Mouse (Mus musculus): ENCODE data around the gene Mast4.
A peak's percentile ranks its signal among the peaks of the same experiment; 100 is the strongest.

The Mast4 gene

GRCm38 (mm10) chr13:103198210-103198940 lies 135.9 kb downstream of the Mast4 start:
- DNase-seq (ENCODE audit: low read depth, low spot score): no peak

- DNase-seq (ENCODE audit: low read depth, low spot score): no peak
These were observed 138.0 kb downstream of the Mast4 start for GRCm38 (mm10) chr13:103196307-103196706.

GRCm38 (mm10) chr13:103195847-103196246 lies 138.4 kb downstream of the Mast4 start:
- no peak for DNase-seq (ENCODE audit: low read depth, low spot score)

- DNase-seq (ENCODE audit: low read depth, low spot score): no peak
These were observed 150.7 kb downstream of the Mast4 start for GRCm38 (mm10) chr13:103183566-103183965.

GRCm38 (mm10) chr13:103181836-103182235 lies 152.5 kb downstream of the Mast4 start:
- DNase-seq (ENCODE audit: low read depth, low spot score): peak; percentile 23

- DNase-seq (ENCODE audit: low read depth, low spot score): no peak
These were observed 157.4 kb downstream of the Mast4 start for GRCm38 (mm10) chr13:103176871-103177270.

GRCm38 (mm10) chr13:103174431-103174830 lies 159.9 kb downstream of the Mast4 start:
- DNase-seq (ENCODE audit: low read depth, low spot score): no peak

GRCm38 (mm10) chr13:103173545-103174182 lies 160.6 kb downstream of the Mast4 start:
- DNase-seq (ENCODE audit: low read depth, low spot score): peak; percentile 34

GRCm38 (mm10) chr13:103151944-103152343 lies 182.4 kb downstream of the Mast4 start:
- DNase-seq (ENCODE audit: low read depth, low spot score): no peak

- DNase-seq (ENCODE audit: low read depth, low spot score): no peak
These were observed 183.1 kb downstream of the Mast4 start for GRCm38 (mm10) chr13:103151171-103151570.

- DNase-seq (ENCODE audit: low read depth, low spot score): no peak
These were observed 183.6 kb downstream of the Mast4 start for GRCm38 (mm10) chr13:103150671-103151070.

- DNase-seq (ENCODE audit: low read depth, low spot score): no peak
These were observed 184.9 kb downstream of the Mast4 start for GRCm38 (mm10) chr13:103149415-103149814.

- DNase-seq (ENCODE audit: low read depth, low spot score): no peak
These were observed 190.0 kb downstream of the Mast4 start for GRCm38 (mm10) chr13:103144343-103144742.

- DNase-seq (ENCODE audit: low read depth, low spot score): no peak
These were observed 193.0 kb downstream of the Mast4 start for GRCm38 (mm10) chr13:103141304-103141703.

GRCm38 (mm10) chr13:103140051-103140450 lies 194.2 kb downstream of the Mast4 start:
- DNase-seq (ENCODE audit: low read depth, low spot score): no peak

- no peak for DNase-seq (ENCODE audit: low read depth, low spot score)
These were observed 196.0 kb downstream of the Mast4 start for GRCm38 (mm10) chr13:103138298-103138697.

- no peak for DNase-seq (ENCODE audit: low read depth, low spot score)
These were observed 198.9 kb downstream of the Mast4 start for GRCm38 (mm10) chr13:103135224-103135883.

GRCm38 (mm10) chr13:103131781-103132180 lies 202.5 kb downstream of the Mast4 start:
- no peak for DNase-seq (ENCODE audit: low read depth, low spot score)

GRCm38 (mm10) chr13:103129130-103129797 lies 205.0 kb downstream of the Mast4 start:
- no peak for DNase-seq (ENCODE audit: low read depth, low spot score)

- peak; percentile 43 for DNase-seq (ENCODE audit: low read depth, low spot score)
These were observed 205.6 kb downstream of the Mast4 start for GRCm38 (mm10) chr13:103128729-103129128.

GRCm38 (mm10) chr13:103127594-103127993 lies 206.7 kb downstream of the Mast4 start:
- no peak for DNase-seq (ENCODE audit: low read depth, low spot score)

- DNase-seq (ENCODE audit: low read depth, low spot score): no peak
These were observed 210.6 kb downstream of the Mast4 start for GRCm38 (mm10) chr13:103123716-103124115.
